Mouse (Mus musculus) lung, adult 2 months (tissue): Measurements from ENCODE around the gene Tcte1.
A peak's percentile ranks its signal among the peaks of the same experiment; 100 is the strongest.

Source experiments
- CTCF ChIP-seq: fragments of 200-500 bp; IDR thresholded peaks from 2 replicates; pipeline ENCODE4 v1.5.1; 2011; ENCODE audit warnings: mild to moderate bottlenecking, low read length, control low read depth; ENCODE audit not compliant: insufficient read depth
- POLR2A ChIP-seq: fragments of 200-500 bp; IDR thresholded peaks from 2 replicates; pipeline ENCODE4 v1.6.1; 2011; ENCODE audit warnings: low read depth, mild to moderate bottlenecking, control low read depth, low read length, borderline replicate concordance; ENCODE audit errors: extremely low read depth

DNA sequence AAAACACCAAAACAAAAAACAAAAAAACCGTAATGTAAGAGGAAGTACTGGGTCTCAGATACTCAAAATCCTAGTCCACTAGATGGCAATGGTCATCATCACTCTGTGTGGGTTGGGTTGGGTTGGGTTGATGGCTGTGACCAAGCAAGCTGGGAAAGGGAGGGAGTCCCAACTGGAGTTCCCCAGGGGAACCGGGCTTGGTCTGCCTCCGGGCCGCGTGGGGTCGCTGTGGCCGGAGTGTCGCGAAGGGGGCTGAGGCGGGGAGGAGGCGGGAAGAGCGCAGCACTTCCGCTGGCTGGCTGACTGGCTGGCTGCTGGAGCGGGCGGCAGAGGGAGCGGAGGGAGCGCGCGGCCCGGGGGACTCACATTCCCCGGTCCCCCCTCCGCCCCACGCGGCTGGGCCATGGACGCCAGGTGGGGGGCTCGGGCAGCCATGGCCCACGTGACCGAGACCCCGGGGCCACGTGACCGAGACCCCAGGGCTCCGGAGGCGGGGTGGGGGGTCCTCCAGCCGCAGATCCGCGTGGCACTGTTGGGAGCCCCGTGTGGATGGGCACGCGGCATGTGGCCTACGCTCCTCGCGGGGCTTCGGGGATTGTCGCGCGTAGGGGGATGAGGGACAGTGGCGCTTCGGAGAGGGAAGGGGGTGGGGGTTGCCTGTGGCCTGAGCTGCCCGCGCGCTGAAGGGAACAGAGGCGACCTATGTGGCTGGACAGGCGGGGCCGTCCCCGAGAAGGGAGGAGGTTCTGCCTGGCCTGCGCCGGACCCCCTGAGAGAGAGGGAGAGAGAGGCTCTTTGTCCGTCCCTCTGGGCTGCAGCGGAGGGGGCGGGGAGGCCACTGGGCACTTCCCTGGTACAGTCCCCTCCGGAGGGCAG, 40.7 kb downstream of the Tcte1 start, which contains the start of gene Slc35b2:
- TF ChIP-seq CTCF: peak; percentile 51; the same call in 1 of the 2 replicates
- TF ChIP-seq POLR2A: peak; percentile 64; the same call in 1 of the 2 replicates
